Mouse (Mus musculus): ENCODE data around the gene Tjap1. TPM values are rescaled to one million over a fixed set of nuclear protein-coding genes. Genes with fewer than 3 reads are reported as not detected.

Tjap1 gene
- total RNA-seq, 2 experiments from 2014 or later: 34.9 to 42.0 TPM

GRCm38 (mm10) chr17:46227576-46227975 is 55.2 kb downstream of the Tjap1 start:
- DNase-seq: no peak
- intact Hi-C loops (cut with DNase I; ENCODE audit: low total_unique reads): no loop called here

GRCm38 (mm10) chr17:46221601-46222000 is 61.2 kb downstream of the Tjap1 start:
- no peak for DNase-seq
- intact Hi-C loops (cut with DNase I; ENCODE audit: low total_unique reads): no loop called here

- DNase-seq: no peak
- intact Hi-C loops (cut with DNase I; ENCODE audit: low total_unique reads): no loop called here
These were observed 72.3 kb downstream of the Tjap1 start for GRCm38 (mm10) chr17:46210550-46210949.

Small RNA genes lying within 50 kb of the gene (microRNA-seq; reads per million reads assigned to microRNA genes)
- 0 reads per million in 2 experiments for gene Mir693

Other genes starting within 250 kb of the Tjap1 start
- 10 to 100 TPM; 61.3 to 61.8 TPM for gene Mrps18a, start 172.0 kb downstream of the Tjap1 start, total RNA-seq (2021)
- under 1 TPM; 0.43 to 0.66 TPM for gene Rsph9, start 138.8 kb downstream of the Tjap1 start, total RNA-seq (2021)
- gene Mad2l1bp, start 129.5 kb downstream of the Tjap1 start, total RNA-seq (2021): 10 to 100 TPM; 14.6 to 15.6 TPM
- gene Gtpbp2, start 122.0 kb downstream of the Tjap1 start, total RNA-seq (2021): 10 to 100 TPM; 45.4 to 56.3 TPM
- gene Polh, start 80.4 kb downstream of the Tjap1 start, total RNA-seq (2021): 10 to 100 TPM; 11.2 to 13.5 TPM
- gene Xpo5, start 80.2 kb downstream of the Tjap1 start, total RNA-seq (2021): 10 to 100 TPM; 11.5 to 12.6 TPM
- gene Polr1c, start 35.0 kb downstream of the Tjap1 start, total RNA-seq (2021): 10 to 100 TPM; 14.5 to 15.1 TPM
- 10 to 100 TPM; 59.0 to 62.2 TPM for gene Yipf3, start 34.9 kb downstream of the Tjap1 start, total RNA-seq (2021)
- gene Lrrc73, start 29.5 kb downstream of the Tjap1 start, total RNA-seq (2021): under 1 TPM; 0.29 to 0.84 TPM
- under 1 TPM; 0.35 to 0.59 TPM for gene Dlk2, start 14.4 kb upstream of the Tjap1 start, total RNA-seq (2021)
- gene Abcc10, start 45.3 kb upstream of the Tjap1 start, total RNA-seq (2021): 1 to 10 TPM; 2.3 to 2.8 TPM
- 10 to 100 TPM; 12.8 to 13.6 TPM for gene Zfp318, start 100.7 kb upstream of the Tjap1 start, total RNA-seq (2021)
- 1 to 10 TPM in 1 of 2 experiments, under 1 TPM in 1; 0.78 to 1.7 TPM for gene Crip3, start 145.9 kb upstream of the Tjap1 start, total RNA-seq (2021)
- not detected for gene Slc22a7, start 155.4 kb upstream of the Tjap1 start, total RNA-seq (2021)
- gene Ttbk1, start 204.6 kb upstream of the Tjap1 start, total RNA-seq (2021): 1 to 10 TPM; 3.3 to 4.6 TPM
- gene Dnph1, start 213.7 kb upstream of the Tjap1 start, total RNA-seq (2021): 1 to 10 TPM; 4.8 to 6.3 TPM